Mouse (Mus musculus): ENCODE measurements around the gene Cct8. TPM values are rescaled to one million over a fixed set of nuclear protein-coding genes. Genes with fewer than 3 reads are reported as not detected.

The Cct8 gene
- polyA plus RNA-seq, 1 experiment from 2014 or later: 493 TPM

GRCm38 (mm10) chr16:87440184-87440686, 55.4 kb downstream of the Cct8 start, which contains the start of gene Rwdd2b:
Rwdd2b (minus strand) TSS chr16:87440573.
- peak within 1 kb of the TSS; percentile 95 for H3K27ac ChIP-seq (replicated peaks; ENCODE audit: low read depth, low read length)
- H3K9me3 ChIP-seq (ENCODE audit: control insufficient read depth, low read length): no peaks in the 10 kb centered on the region
- peak within 1 kb of the TSS; percentile 76 for H3K4me3 ChIP-seq (replicated peaks; ENCODE audit: low read depth, low read length)
- no peaks in the 10 kb centered on the region for H3K27me3 ChIP-seq (ENCODE audit: control insufficient read depth, insufficient read depth, low read length)
- H3K4me1 ChIP-seq (ENCODE audit: control insufficient read depth, insufficient read depth, low read length): peaks cover 5% of the 10 kb centered on the region; the same call in 1 of the 2 replicates
- DNase-seq (peak; percentile 97), ATAC-seq (ENCODE audit: low FRiP score, low TSS enrichment) (peak; percentile 97)
- peak within 1 kb of the TSS; percentile 69 for H3K4me2 ChIP-seq (ENCODE audit: low read length)
- WGBS: under 1% methylated on average over 38 of the region's 38 CpGs
- peak within 1 kb of the TSS; percentile 81 for H3K9ac ChIP-seq (replicated peaks; ENCODE audit: low read length)
- no peaks in the 10 kb centered on the region for H3K36me3 ChIP-seq (ENCODE audit: control insufficient read depth, insufficient read depth, low read length)

GRCm38 (mm10) chr16:87438697-87439096, 57.0 kb downstream of the Cct8 start:
- WGBS: 92% methylated on average over 8 of the region's 8 CpGs
- ATAC-seq (ENCODE audit: low FRiP score, low TSS enrichment): no peak
- H3K4me1 ChIP-seq (ENCODE audit: control insufficient read depth, insufficient read depth, low read length): peaks cover 5% of the 10 kb centered on the region; the same call in 1 of the 2 replicates
- no peaks in the 10 kb centered on the region for H3K36me3 ChIP-seq (ENCODE audit: control insufficient read depth, insufficient read depth, low read length)
- H3K4me3 ChIP-seq (replicated peaks; ENCODE audit: low read depth, low read length): no peak overlapping the region
- no peak overlapping the region for H3K9ac ChIP-seq (replicated peaks; ENCODE audit: low read length)
- H3K4me2 ChIP-seq (ENCODE audit: low read length): no peak overlapping the region
- no peak overlapping the region for H3K27ac ChIP-seq (replicated peaks; ENCODE audit: low read depth, low read length)
- no peaks in the 10 kb centered on the region for H3K9me3 ChIP-seq (ENCODE audit: control insufficient read depth, low read length)
- DNase-seq: no peak
- no peaks in the 10 kb centered on the region for H3K27me3 ChIP-seq (ENCODE audit: control insufficient read depth, insufficient read depth, low read length)

GRCm38 (mm10) chr16:87437096-87437495, 58.6 kb downstream of the Cct8 start:
- ATAC-seq (ENCODE audit: low FRiP score, low TSS enrichment) (no peak), DNase-seq (no peak)
- no peak overlapping the region for H3K4me2 ChIP-seq (ENCODE audit: low read length)
- H3K4me1 ChIP-seq (ENCODE audit: control insufficient read depth, insufficient read depth, low read length): peaks cover 5% of the 10 kb centered on the region; the same call in 1 of the 2 replicates
- no peak overlapping the region for H3K27ac ChIP-seq (replicated peaks; ENCODE audit: low read depth, low read length)
- H3K9me3 ChIP-seq (ENCODE audit: control insufficient read depth, low read length): no peaks in the 10 kb centered on the region
- no peaks in the 10 kb centered on the region for H3K27me3 ChIP-seq (ENCODE audit: control insufficient read depth, insufficient read depth, low read length)
- H3K9ac ChIP-seq (replicated peaks; ENCODE audit: low read length): no peak overlapping the region
- H3K4me3 ChIP-seq (replicated peaks; ENCODE audit: low read depth, low read length): no peak overlapping the region
- WGBS: 94% methylated on average over 21 of the region's 21 CpGs
- H3K36me3 ChIP-seq (ENCODE audit: control insufficient read depth, insufficient read depth, low read length): no peaks in the 10 kb centered on the region

GRCm38 (mm10) chr16:87435411-87436205, 60.1 kb downstream of the Cct8 start:
- Histone ChIP-seq H3K4me3 (replicated peaks; ENCODE audit: low read depth, low read length) (no peak overlapping the region), H3K36me3 (ENCODE audit: control insufficient read depth, insufficient read depth, low read length) (no peaks in the 10 kb centered on the region), H3K9ac (replicated peaks; ENCODE audit: low read length) (no peak overlapping the region), H3K4me1 (ENCODE audit: control insufficient read depth, insufficient read depth, low read length) (peaks cover 3% of the 10 kb centered on the region; the same call in 1 of the 2 replicates), H3K27me3 (ENCODE audit: control insufficient read depth, insufficient read depth, low read length) (no peaks in the 10 kb centered on the region), H3K27ac (replicated peaks; ENCODE audit: low read depth, low read length) (no peak overlapping the region), H3K4me2 (ENCODE audit: low read length) (no peak overlapping the region), H3K9me3 (ENCODE audit: control insufficient read depth, low read length) (no peaks in the 10 kb centered on the region)
- DNase-seq: no peak
- ATAC-seq (ENCODE audit: low FRiP score, low TSS enrichment): no peak
- 89% methylated on average over 13 of the region's 13 CpGs for WGBS

- H3K27ac ChIP-seq (replicated peaks; ENCODE audit: low read depth, low read length): no peak overlapping the region
- no peaks in the 10 kb centered on the region for H3K36me3 ChIP-seq (ENCODE audit: control insufficient read depth, insufficient read depth, low read length)
- 80% methylated on average over 6 of the region's 6 CpGs for WGBS
- H3K9me3 ChIP-seq (ENCODE audit: control insufficient read depth, low read length): no peaks in the 10 kb centered on the region
- no peak for DNase-seq
- no peak overlapping the region for H3K4me3 ChIP-seq (replicated peaks; ENCODE audit: low read depth, low read length)
- ATAC-seq (ENCODE audit: low FRiP score, low TSS enrichment): no peak
- peaks cover 3% of the 10 kb centered on the region; the same call in 1 of the 2 replicates for H3K4me1 ChIP-seq (ENCODE audit: control insufficient read depth, insufficient read depth, low read length)
- no peak overlapping the region for H3K4me2 ChIP-seq (ENCODE audit: low read length)
- H3K9ac ChIP-seq (replicated peaks; ENCODE audit: low read length): no peak overlapping the region
- H3K27me3 ChIP-seq (ENCODE audit: control insufficient read depth, insufficient read depth, low read length): no peaks in the 10 kb centered on the region
These were observed 60.7 kb downstream of the Cct8 start for GRCm38 (mm10) chr16:87434946-87435345.

- Histone ChIP-seq H3K9me3 (ENCODE audit: control insufficient read depth, low read length) (no peaks in the 10 kb centered on the region), H3K27me3 (ENCODE audit: control insufficient read depth, insufficient read depth, low read length) (no peaks in the 10 kb centered on the region), H3K9ac (replicated peaks; ENCODE audit: low read length) (no peak overlapping the region), H3K4me3 (replicated peaks; ENCODE audit: low read depth, low read length) (no peak overlapping the region), H3K36me3 (ENCODE audit: control insufficient read depth, insufficient read depth, low read length) (no peaks in the 10 kb centered on the region), H3K27ac (replicated peaks; ENCODE audit: low read depth, low read length) (no peak overlapping the region), H3K4me2 (ENCODE audit: low read length) (no peak overlapping the region), H3K4me1 (ENCODE audit: control insufficient read depth, insufficient read depth, low read length) (peaks cover 3% of the 10 kb centered on the region; the same call in 1 of the 2 replicates)
- DNase-seq (no peak), ATAC-seq (ENCODE audit: low FRiP score, low TSS enrichment) (no peak)
- 96% methylated on average over 7 of the region's 7 CpGs for WGBS
These were observed 61.4 kb downstream of the Cct8 start for GRCm38 (mm10) chr16:87434266-87434665.

Other genes with a start within 250 kb of the Cct8 start
- gene N6amt1, start 141.7 kb downstream of the Cct8 start, polyA plus RNA-seq (2014; fragmentation: Nextera tagmentation; extraction: Ambion mirVana): 18.7 and 19.5 TPM in 2 replicates
- gene Ltn1, start 63.3 kb downstream of the Cct8 start, polyA plus RNA-seq (2014; fragmentation: Nextera tagmentation; extraction: Ambion mirVana): 27.2 and 35.7 TPM in 2 replicates
- gene Rwdd2b, start 55.3 kb downstream of the Cct8 start, polyA plus RNA-seq (2014; fragmentation: Nextera tagmentation; extraction: Ambion mirVana): 13.4 and 14.5 TPM in 2 replicates
- gene Usp16, start 41.2 kb downstream of the Cct8 start, polyA plus RNA-seq (2014; fragmentation: Nextera tagmentation; extraction: Ambion mirVana): 50.2 and 62.8 TPM in 2 replicates
- not detected in 2 replicates for gene Map3k7cl, start 57.5 kb upstream of the Cct8 start, polyA plus RNA-seq (2014; fragmentation: Nextera tagmentation; extraction: Ambion mirVana)
- 16.2 and 20.3 TPM in 2 replicates for gene Bach1, start 203.1 kb upstream of the Cct8 start, polyA plus RNA-seq (2014; fragmentation: Nextera tagmentation; extraction: Ambion mirVana)